Mouse (Mus musculus) CH12.LX (cell line): ENCODE data around the gene Ubxn7. TPM values are rescaled to one million over a fixed set of nuclear protein-coding genes. Genes with fewer than 3 reads are reported as not detected.

Source experiments
- DNase-seq: peaks from one replicate; pipeline ENCODE4 v3.0.0-alpha.2; 2013; ENCODE audit errors: extremely low read depth
- H3K27ac ChIP-seq: 2 replicates; pipeline ENCODE4 v1.5.1; 2012; ENCODE audit warnings: low read depth, mild to moderate bottlenecking, control low read depth, moderate library complexity; ENCODE audit not compliant: insufficient read depth
- H3K27me3 ChIP-seq: replicated peaks from 2 replicates; pipeline ENCODE3; 2012; ENCODE audit warnings: inconsistent platforms
- H3K36me3 ChIP-seq, 2 experiments: replicated peaks in 1 of 2; 2 replicates each; pipeline versions ENCODE3 to v1.6.1; 2012; ENCODE audit warnings: inconsistent platforms in 1 of 2, low read length in 1 of 2, mild to moderate bottlenecking in 1 of 2, mixed read lengths in 1 of 2, moderate library complexity in 1 of 2; ENCODE audit not compliant: control insufficient read depth in 1 of 2, insufficient read depth in 1 of 2
- H3K4me1 ChIP-seq, 2 experiments: 2 replicates each; pipeline ENCODE4 v1.6.1; 2012; ENCODE audit warnings: inconsistent platforms in 1 of 2, moderate library complexity in 1 of 2; ENCODE audit not compliant: insufficient read depth in 2 of 2, control insufficient read depth in 1 of 2
- H3K4me2 ChIP-seq: 2 replicates; pipeline ENCODE4 v1.6.1; 2012; ENCODE audit warnings: low read depth, mild to moderate bottlenecking, control low read depth; ENCODE audit not compliant: poor library complexity, insufficient read depth, severe bottlenecking
- H3K4me3 ChIP-seq, 3 experiments: fragments of 150-350 bp in 1 of 3; sonication (generic) in 1 of 3; replicated peaks in 1 of 3; 2 replicates each; pipeline versions ENCODE3 to v1.5.1; 2011 to 2012; ENCODE audit warnings: low read depth in 2 of 3, low read length in 2 of 3, mild to moderate bottlenecking in 2 of 3, moderate library complexity in 2 of 3, control low read depth in 1 of 3, improper control_type of control experiment in 1 of 3, inconsistent platforms in 1 of 3, mixed read lengths in 1 of 3; ENCODE audit not compliant: poor library complexity in 1 of 3
- H3K79me2 ChIP-seq: replicated peaks from 2 replicates; pipeline ENCODE4 v1.6.1; 2012; ENCODE audit warnings: mild to moderate bottlenecking, moderate library complexity; ENCODE audit not compliant: control insufficient read depth, poor library complexity, insufficient read depth, severe bottlenecking; ENCODE audit errors: extremely low read depth
- H3K9ac ChIP-seq: 2 replicates; pipeline ENCODE4 v1.6.1; 2012; ENCODE audit warnings: low read depth, mild to moderate bottlenecking, control low read depth, moderate library complexity; ENCODE audit not compliant: insufficient read depth
- H3K9me3 ChIP-seq: replicated peaks from 2 replicates; pipeline ENCODE3; 2012; ENCODE audit warnings: low read length, inconsistent platforms, mixed read lengths
- CHD1 ChIP-seq: IDR thresholded peaks from 2 replicates; pipeline ENCODE4 v1.6.1; 2012; ENCODE audit warnings: low read depth, low read length, improper control_type of control experiment, inconsistent platforms
- CHD2 ChIP-seq: IDR thresholded peaks from 2 replicates; pipeline ENCODE4 v1.6.1; 2011; ENCODE audit warnings: low read length, improper control_type of control experiment
- ETS1 ChIP-seq: conservative IDR thresholded peaks from 2 replicates; pipeline ENCODE4 v1.6.1; 2012; ENCODE audit warnings: low read depth, mild to moderate bottlenecking, inconsistent platforms, low read length, improper control_type of control experiment, moderate library complexity
- GABPA ChIP-seq: IDR thresholded peaks from 2 replicates; pipeline ENCODE4 v1.6.1; 2012; ENCODE audit warnings: low read depth, low read length, improper control_type of control experiment, inconsistent platforms; ENCODE audit not compliant: insufficient replicate concordance
- IRF4 ChIP-seq: IDR thresholded peaks from 2 replicates; pipeline ENCODE4 v1.6.1; 2014; ENCODE audit warnings: low read depth, mild to moderate bottlenecking, inconsistent platforms, low read length, improper control_type of control experiment
- JUN ChIP-seq: IDR thresholded peaks from 2 replicates; pipeline ENCODE4 v1.6.1; 2011; ENCODE audit warnings: low read depth, mild to moderate bottlenecking, low read length, improper control_type of control experiment, moderate library complexity; ENCODE audit not compliant: insufficient read depth
- MAFK ChIP-seq: IDR thresholded peaks from 2 replicates; pipeline ENCODE4 v1.6.1; 2011; ENCODE audit warnings: low read length, improper control_type of control experiment; ENCODE audit not compliant: insufficient replicate concordance
- MAX ChIP-seq: IDR thresholded peaks from 2 replicates; pipeline ENCODE4 v1.6.1; 2011; ENCODE audit warnings: low read length, improper control_type of control experiment
- MYC ChIP-seq: IDR thresholded peaks from 2 replicates; pipeline ENCODE4 v1.6.1; 2011; ENCODE audit warnings: low read depth, mild to moderate bottlenecking, improper control_type of control experiment, low read length
- NRF1 ChIP-seq: IDR thresholded peaks from 2 replicates; pipeline ENCODE4 v1.6.1; 2014; ENCODE audit warnings: low read depth, mild to moderate bottlenecking, inconsistent platforms, low read length, improper control_type of control experiment, moderate library complexity
- POLR2A ChIP-seq: IDR thresholded peaks from 2 replicates; pipeline ENCODE4 v1.6.1; 2011; ENCODE audit warnings: low read depth, mild to moderate bottlenecking, improper control_type of control experiment, low read length
- TBP ChIP-seq: conservative IDR thresholded peaks from 2 replicates; pipeline ENCODE4 v1.6.1; 2011; ENCODE audit warnings: low read depth, low read length, improper control_type of control experiment
- UBTF ChIP-seq: IDR thresholded peaks from 2 replicates; pipeline ENCODE4 v1.6.1; 2012; ENCODE audit warnings: low read depth, mild to moderate bottlenecking, inconsistent platforms, low read length, improper control_type of control experiment, moderate library complexity
- USF1 ChIP-seq: IDR thresholded peaks from 2 replicates; pipeline ENCODE4 v1.6.1; 2014; ENCODE audit warnings: low read depth, mild to moderate bottlenecking, inconsistent platforms, low read length, improper control_type of control experiment
- USF2 ChIP-seq: conservative IDR thresholded peaks from 2 replicates; pipeline ENCODE4 v1.6.1; 2011; ENCODE audit warnings: low read depth, low read length, improper control_type of control experiment
- ZKSCAN1 ChIP-seq: IDR thresholded peaks from 2 replicates; pipeline ENCODE4 v1.6.1; 2012; ENCODE audit warnings: low read depth, inconsistent platforms, low read length, improper control_type of control experiment, borderline replicate concordance
- ZMIZ1 ChIP-seq: IDR thresholded peaks from 2 replicates; pipeline ENCODE4 v1.6.1; 2012; ENCODE audit warnings: low read depth, mild to moderate bottlenecking, inconsistent platforms, low read length, improper control_type of control experiment
- ZNF384 ChIP-seq: IDR thresholded peaks from 2 replicates; pipeline ENCODE4 v1.6.1; 2012; ENCODE audit warnings: low read depth, low read length, improper control_type of control experiment, inconsistent platforms
- dilution Hi-C: fragments of 300-500 bp; cut with MboI; formaldehyde crosslinking; loops from 2 replicates; pipeline ENCODE4 v1.14.3; 2020; ENCODE audit warnings: low sequenced_read_pairs; ENCODE audit not compliant: extremely low pct_unique_long_range_greater_than_20kb, extremely low pct_ligation_motif_present
- in situ Hi-C: fragments of 300-500 bp; cut with MboI; formaldehyde crosslinking; loops from 3 replicates; pipeline ENCODE4 v1.14.3; 2019; ENCODE audit warnings: low sequenced_read_pairs, low pct_ligation_motif_present, low pct_unique_long_range_greater_than_20kb, mixed read lengths
- polyA plus RNA-seq: library from polyadenylated mRNA; unstranded; fragments of >175 nt; gene quantifications from 2 replicates; pipeline ENCODE4 v1.2.1, GENCODE M21; 2012; ENCODE audit warnings: low read depth; ENCODE audit not compliant: insufficient read length
- total RNA-seq, 2 experiments: library from RNA; depleted of rRNA; stranded (reverse); fragments of 300-350 nt in 1 of 2; fragments of >200 nt in 1 of 2; gene quantifications; 2 replicates each; pipeline ENCODE4 v1.2.3; 2012 to 2014

Ubxn7 gene
- total and polyA plus RNA-seq, 3 experiments: 25.7 to 32.8 (median 26.8) TPM

DNA sequence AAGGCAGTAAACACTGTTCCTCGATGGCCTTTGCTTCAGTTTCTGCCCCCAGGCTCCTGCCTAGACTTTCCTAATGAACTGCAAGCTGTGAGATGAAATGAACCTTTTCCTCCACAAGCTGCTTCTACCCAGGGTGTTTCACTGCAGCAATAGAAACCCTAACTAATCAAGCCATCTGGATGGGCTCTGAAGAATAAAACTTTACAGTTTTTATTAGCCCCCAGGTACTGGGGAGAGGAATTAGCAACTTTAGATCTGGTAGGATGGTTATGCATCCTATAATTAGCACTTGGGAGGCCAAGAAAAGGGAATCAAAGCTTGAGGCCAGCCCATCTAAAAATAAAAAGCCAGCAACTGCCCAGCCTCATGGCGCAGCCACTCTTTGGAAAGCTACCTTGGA, 15.5 kb upstream of the Ubxn7 start:
- Histone ChIP-seq H3K27me3 (no peaks in the 10 kb centered on the region), H3K4me2 (no peak overlapping the region), H3K9ac (no peak overlapping the region), H3K36me3 (no peaks in the 10 kb centered on the region), H3K27ac (no peak overlapping the region), H3K9me3 (peaks cover 7% of the 10 kb centered on the region), H3K79me2 (no peaks in the 10 kb centered on the region), H3K4me1 (no peaks in the 10 kb centered on the region), H3K4me3 (no peak overlapping the region)
- in situ Hi-C loops: no loop called here
- dilution Hi-C loops: no loop called here
- TF ChIP-seq ZNF384 (no peak), POLR2A (no peak), JUN (no peak), ZMIZ1 (no peak), CHD1 (no peak), CHD2 (no peak), ZKSCAN1 (no peak), IRF4 (no peak), MYC (no peak), GABPA (no peak), MAX (no peak), NRF1 (no peak), TBP (no peak), UBTF (no peak), USF2 (no peak)
- no peak for DNase-seq

DNA sequence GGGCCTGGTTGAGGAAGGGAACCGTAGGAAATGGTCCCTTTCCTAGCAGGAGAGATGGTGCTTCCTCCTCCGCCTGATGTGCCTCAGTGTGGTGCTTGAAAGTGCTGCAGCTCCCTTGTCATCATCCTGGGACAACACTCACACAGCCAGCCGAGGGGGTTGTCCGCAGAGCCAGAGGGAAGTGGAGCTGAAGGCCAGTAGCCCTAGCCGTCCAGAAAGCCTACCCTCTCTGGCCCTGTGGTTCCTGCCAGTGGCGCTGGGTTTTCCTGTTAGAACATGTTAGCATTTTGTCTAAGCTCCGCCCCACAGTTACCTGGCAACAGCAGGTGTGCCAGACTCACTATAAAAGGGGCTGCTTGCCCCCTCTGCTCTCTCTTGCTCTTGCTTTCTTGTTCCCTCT, 8.1 kb upstream of the Ubxn7 start:
- in situ Hi-C loops (no loop called here), dilution Hi-C loops (no loop called here)
- H3K4me3 ChIP-seq: no peak overlapping the region
- H3K27ac ChIP-seq: no peak overlapping the region
- H3K27me3 ChIP-seq: no peaks in the 10 kb centered on the region
- H3K79me2 ChIP-seq: no peaks in the 10 kb centered on the region
- H3K4me1 ChIP-seq: peaks cover 3 to 4% of the 10 kb centered on the region in 2 experiments; a peak in 3 of 4 replicates
- H3K9ac ChIP-seq: no peak overlapping the region
- TF ChIP-seq MAFK: no peak
- no peak for TF ChIP-seq USF1
- TF ChIP-seq ZNF384: no peak
- no peak for TF ChIP-seq JUN
- no peak for TF ChIP-seq ETS1
- no peak overlapping the region for H3K4me2 ChIP-seq
- peaks cover 0 to 4% of the 10 kb centered on the region in 2 experiments for H3K36me3 ChIP-seq
- peaks cover 2% of the 10 kb centered on the region for H3K9me3 ChIP-seq
- DNase-seq: no peak
